8 mouse cellular contexts compared by ENCODE assay signal in genomic region chr3:115715900-115716515, GRCm38 (mm10). TPM values are rescaled to one million over a fixed set of nuclear protein-coding genes. Genes with fewer than 3 reads are reported as not detected.
A peak's percentile ranks its signal among the peaks of the same experiment; 100 is the strongest.
DNase-seq lines count a peak whose midpoint lies in the region; ATAC-seq lines count a peak whose summit lies in the region.

No protein-coding gene starts in this region.

- no peak for DNase-seq in heart, postnatal 36 days
- peak; percentile 67 for DNase-seq in c-Kit-positive CD71-positive TER-119-negative erythroid progenitor cells, embryonic 14.5 days (ENCODE audit: low read depth)
- DNase-seq in midbrain, embryonic 11.5 days (ENCODE audit: low spot score, missing footprints): no peak
- DNase-seq in left cerebral cortex, postnatal 36 days (ENCODE audit: low spot score in 2 of 2): no peak
- no peak for DNase-seq in left cerebral cortex, postnatal 14 days (ENCODE audit: low spot score in 2 of 2)
- no peak for DNase-seq in thymus, postnatal 4 days

- WGBS in heart, embryonic 11.5 days (ENCODE audit: insufficient replicate concordance): 47% methylated on average over 3 of the region's 3 CpGs
- 84% methylated on average over 3 of the region's 3 CpGs for WGBS in hindbrain, embryonic 12.5 days
- 91% methylated on average over 3 of the region's 3 CpGs for WGBS in midbrain, embryonic 11.5 days

- peak overlapping the region; percentile 88 for H3K9ac ChIP-seq in heart, embryonic 11.5 days (ENCODE audit: low read depth, low read length)
- H3K9ac ChIP-seq in hindbrain, embryonic 12.5 days: no peak overlapping the region
- peak overlapping the region; percentile 79 for H3K9ac ChIP-seq in midbrain, embryonic 11.5 days (ENCODE audit: low read length)

- H3K4me3 ChIP-seq in heart, embryonic 11.5 days (ENCODE audit: low read depth, low read length): peak overlapping the region; percentile 57
- H3K4me3 ChIP-seq in hindbrain, embryonic 12.5 days: peak overlapping the region; percentile 49; the same call in 1 of the 2 replicates
- H3K4me3 ChIP-seq in midbrain, embryonic 11.5 days (ENCODE audit: low read depth, low read length): peak overlapping the region; percentile 47; the same call in 1 of the 2 replicates

- peaks cover 6% of the 10 kb centered on the region for H3K36me3 ChIP-seq in heart, embryonic 11.5 days (ENCODE audit: control insufficient read depth, insufficient read depth, low read length)
- no peaks in the 10 kb centered on the region for H3K36me3 ChIP-seq in hindbrain, embryonic 12.5 days
- H3K36me3 ChIP-seq in midbrain, embryonic 11.5 days (ENCODE audit: control insufficient read depth, insufficient read depth, low read length): no peaks in the 10 kb centered on the region

- no peaks in the 10 kb centered on the region for H3K27me3 ChIP-seq in heart, embryonic 11.5 days (ENCODE audit: control insufficient read depth, insufficient read depth, low read length)
- peaks cover 8% of the 10 kb centered on the region for H3K27me3 ChIP-seq in hindbrain, embryonic 12.5 days
- H3K27me3 ChIP-seq in midbrain, embryonic 11.5 days (ENCODE audit: control insufficient read depth, insufficient read depth, low read length): no peaks in the 10 kb centered on the region; the same call in 1 of the 2 replicates

- H3K27ac ChIP-seq in heart, embryonic 11.5 days (ENCODE audit: low read depth, low read length): peak overlapping the region; percentile 95
- H3K27ac ChIP-seq in hindbrain, embryonic 12.5 days: no peak overlapping the region
- H3K27ac ChIP-seq in midbrain, embryonic 11.5 days (ENCODE audit: low read depth, low read length): no peak overlapping the region

- H3K4me1 ChIP-seq in heart, embryonic 11.5 days (ENCODE audit: control insufficient read depth, insufficient read depth, low read length): peaks cover 23% of the 10 kb centered on the region
- H3K4me1 ChIP-seq in hindbrain, embryonic 12.5 days: peaks cover 12% of the 10 kb centered on the region
- no peaks in the 10 kb centered on the region; the same call in 1 of the 2 replicates for H3K4me1 ChIP-seq in midbrain, embryonic 11.5 days (ENCODE audit: control insufficient read depth, insufficient read depth, low read length)

- H3K9me3 ChIP-seq in heart, embryonic 11.5 days (replicated peaks; ENCODE audit: control insufficient read depth, low read length): no peaks in the 10 kb centered on the region
- H3K9me3 ChIP-seq in hindbrain, embryonic 12.5 days (replicated peaks): no peaks in the 10 kb centered on the region
- no peaks in the 10 kb centered on the region for H3K9me3 ChIP-seq in midbrain, embryonic 11.5 days (ENCODE audit: control insufficient read depth, low read length)

- no peak for ATAC-seq in heart, embryonic 11.5 days (replicated peaks; ENCODE audit: insufficient number of reproducible peaks, low FRiP score, low TSS enrichment)
- no peak for ATAC-seq in hindbrain, embryonic 12.5 days (ENCODE audit: low FRiP score)
- no peak for ATAC-seq in midbrain, embryonic 11.5 days (ENCODE audit: low FRiP score)

- peak overlapping the region; percentile 73 for H3K4me2 ChIP-seq in heart, embryonic 11.5 days
- peak overlapping the region; percentile 78 for H3K4me2 ChIP-seq in hindbrain, embryonic 12.5 days (replicated peaks)
- peak overlapping the region; percentile 80 for H3K4me2 ChIP-seq in midbrain, embryonic 11.5 days

- intact Hi-C loops in heart, postnatal 36 days (cut with DNase I): loop anchor here (1.0 to 2.0 kb wide), 2 partner anchors 77 to 171 kb away; partner anchors contain the start of gene Dph5
- intact Hi-C loops in left cerebral cortex, postnatal 36 days (cut with DNase I): loop anchor here (5.0 kb wide), 1 partner anchor 126 kb away; no protein-coding TSS in a partner anchor
- intact Hi-C loops in left cerebral cortex, postnatal 14 days (cut with DNase I): loop anchor here (10.0 kb wide), 1 partner anchor 139 kb away; no protein-coding TSS in a partner anchor

RNA-seq across cellular contexts. Expression of gene S1pr1, which starts 1.1 kb away (rescaled TPM):
- 62.8 and 74.4 TPM in 2 replicates for polyA plus RNA-seq in heart, embryonic 11.5 days (2014; fragmentation: Nextera tagmentation; extraction: Ambion mirVana)
- total RNA-seq in heart, postnatal 36 days (2021): 10 to 100 TPM; 48.3 to 50.2 TPM
- polyA plus RNA-seq in hindbrain, embryonic 12.5 days (2016; fragmentation: Nextera tagmentation; extraction: Ambion mirVana): 17.1 and 22.5 TPM in 2 replicates
- polyA plus RNA-seq in midbrain, embryonic 11.5 days (2014; fragmentation: Nextera tagmentation; extraction: Ambion mirVana): 16.6 and 17.9 TPM in 2 replicates
- total RNA-seq in left cerebral cortex, postnatal 36 days (2021): 100 to 1,000 TPM in 1 of 2 experiments, 10 to 100 TPM in 1; 87.4 to 104 TPM
- 10 to 100 TPM; 79.8 to 86.9 TPM for total RNA-seq in left cerebral cortex, postnatal 14 days (2021)
